Mouse (Mus musculus): ENCODE measurements around the gene Odf3l1. TPM values are rescaled to one million over a fixed set of nuclear protein-coding genes. Genes with fewer than 3 reads are reported as not detected.
"Not testable (repeated sequence)": the region's sequence is repeated elsewhere in the genome, so short reads cannot be mapped to it uniquely, and the experiment has no call there.

The Odf3l1 gene
- polyA plus RNA-seq (2015; fragmentation: Nextera tagmentation; extraction: Ambion mirVana), result 1.4 and 1.5 TPM in 2 replicates

DNA sequence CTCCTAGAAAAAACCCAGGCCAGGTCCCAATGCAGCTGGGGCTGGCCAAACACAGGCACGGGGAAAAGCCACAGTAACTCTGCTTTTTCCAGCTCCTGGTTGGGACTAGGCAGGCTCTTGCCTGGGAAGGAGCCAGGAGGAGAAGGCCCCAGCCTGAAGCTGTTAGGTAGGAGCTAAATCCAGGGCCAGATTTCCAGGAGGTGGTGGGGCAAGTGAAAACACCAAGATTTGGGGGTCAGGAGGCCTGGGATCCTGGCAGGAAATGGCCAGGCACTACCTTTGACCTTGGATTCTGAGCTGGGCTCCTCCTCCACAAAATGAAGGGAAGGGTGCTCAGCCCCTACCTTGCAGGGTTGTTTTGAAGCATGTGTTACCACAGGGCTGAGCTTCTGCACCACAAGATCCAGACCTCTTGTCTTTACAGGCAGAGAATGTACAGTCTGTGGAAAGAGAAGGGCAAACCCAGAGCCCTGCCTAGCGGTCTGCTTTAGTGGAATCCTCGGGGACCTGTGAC is at the start of gene Odf3l1:
Gene Odf3l1 (minus strand): TSS at position 464 of the 514 bp plus-strand sequence.
- Histone ChIP-seq H3K4me3 (ENCODE audit: low read length) (peak within 1 kb of the TSS; percentile 62), H3K27me3 (replicated peaks; ENCODE audit: control insufficient read depth, insufficient read depth, low read length) (no peaks in the 10 kb centered on the region), H3K4me2 (ENCODE audit: low read depth, low read length) (peak within 1 kb of the TSS; percentile 58), H3K9ac (ENCODE audit: low read depth, low read length) (peak within 1 kb of the TSS; percentile 78), H3K27ac (ENCODE audit: low read length) (peak within 1 kb of the TSS; percentile 73), H3K9me3 (ENCODE audit: control insufficient read depth, low read length) (no peaks in the 10 kb centered on the region), H3K36me3 (ENCODE audit: control insufficient read depth, insufficient read depth, low read length) (no peaks in the 10 kb centered on the region), H3K4me1 (ENCODE audit: control insufficient read depth, insufficient read depth, low read length) (peaks cover 59% of the 10 kb centered on the region)
- WGBS, result 12% methylated on average over 3 of the region's 3 CpGs
- no peak for ATAC-seq

GRCm38 (mm10) chr9:56913991-56914390 is 49.5 kb upstream of the Odf3l1 start:
- Histone ChIP-seq H3K36me3 (ENCODE audit: control insufficient read depth, insufficient read depth, low read length) (no peaks in the 10 kb centered on the region), H3K4me2 (ENCODE audit: low read depth, low read length) (no peak overlapping the region), H3K27ac (ENCODE audit: low read length) (no peak overlapping the region), H3K27me3 (replicated peaks; ENCODE audit: control insufficient read depth, insufficient read depth, low read length) (no peaks in the 10 kb centered on the region), H3K9me3 (ENCODE audit: control insufficient read depth, low read length) (no peaks in the 10 kb centered on the region), H3K4me1 (ENCODE audit: control insufficient read depth, insufficient read depth, low read length) (no peaks in the 10 kb centered on the region), H3K9ac (ENCODE audit: low read depth, low read length) (no peak overlapping the region), H3K4me3 (ENCODE audit: low read length) (no peak overlapping the region)
- 77% methylated on average over 9 of the region's 9 CpGs for WGBS
- no peak for ATAC-seq

DNA sequence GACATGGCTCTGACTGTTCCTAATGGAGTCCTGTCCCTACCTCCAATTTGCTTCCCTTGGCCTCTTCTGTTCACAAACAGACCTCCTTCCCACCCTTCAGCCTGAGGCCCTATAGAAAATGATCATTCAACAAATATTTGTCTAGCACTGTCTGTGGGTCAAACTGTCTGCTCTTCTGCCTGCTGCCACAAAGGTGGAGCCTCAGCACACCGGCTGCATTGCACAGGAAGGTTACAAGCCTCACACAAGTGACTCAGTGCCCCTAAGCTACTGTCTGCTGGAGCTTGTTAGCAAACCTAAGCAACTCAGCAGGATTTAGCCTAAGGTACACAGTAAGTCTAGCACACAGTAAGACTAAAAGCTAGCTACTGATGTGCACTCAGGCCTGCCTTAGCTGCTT is 46.5 kb upstream of the Odf3l1 start:
- 15% methylated on average over 1 of the region's 1 CpGs for WGBS
- no peak overlapping the region for H3K4me3 ChIP-seq (ENCODE audit: low read length)
- no peak overlapping the region for H3K4me2 ChIP-seq (ENCODE audit: low read depth, low read length)
- no peaks in the 10 kb centered on the region for H3K9me3 ChIP-seq (ENCODE audit: control insufficient read depth, low read length)
- ATAC-seq, result no peak
- no peaks in the 10 kb centered on the region for H3K36me3 ChIP-seq (ENCODE audit: control insufficient read depth, insufficient read depth, low read length)
- H3K27me3 ChIP-seq (replicated peaks; ENCODE audit: control insufficient read depth, insufficient read depth, low read length), result no peaks in the 10 kb centered on the region
- no peak overlapping the region for H3K27ac ChIP-seq (ENCODE audit: low read length)
- no peaks in the 10 kb centered on the region for H3K4me1 ChIP-seq (ENCODE audit: control insufficient read depth, insufficient read depth, low read length)
- H3K9ac ChIP-seq (ENCODE audit: low read depth, low read length), result no peak overlapping the region

DNA sequence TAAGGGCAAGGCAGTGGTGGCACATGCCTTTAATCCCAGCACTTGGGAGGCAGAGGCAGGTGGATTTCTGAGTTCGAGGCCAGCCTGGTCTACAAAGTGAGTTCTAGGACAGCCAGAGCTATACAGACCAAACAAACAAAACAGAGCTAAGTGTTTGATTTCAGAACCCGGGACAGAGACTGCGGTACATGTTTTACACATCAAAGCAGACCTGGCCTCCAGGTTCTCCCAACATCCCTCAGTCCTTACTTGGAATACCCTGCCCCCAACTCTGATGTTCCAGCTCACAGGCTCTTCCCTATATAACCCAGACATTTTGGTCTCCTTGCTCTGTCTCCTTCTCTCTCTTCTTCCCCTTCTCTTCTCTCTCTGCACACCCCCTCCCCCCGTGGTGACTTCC is 45.5 kb upstream of the Odf3l1 start:
- not testable (repeated sequence) for H3K36me3 ChIP-seq (ENCODE audit: control insufficient read depth, insufficient read depth, low read length); ATAC-seq; H3K9me3 ChIP-seq (ENCODE audit: control insufficient read depth, low read length); H3K27me3 ChIP-seq (replicated peaks; ENCODE audit: control insufficient read depth, insufficient read depth, low read length); H3K4me3 ChIP-seq (ENCODE audit: low read length); H3K4me1 ChIP-seq (ENCODE audit: control insufficient read depth, insufficient read depth, low read length); H3K9ac ChIP-seq (ENCODE audit: low read depth, low read length); H3K4me2 ChIP-seq (ENCODE audit: low read depth, low read length); H3K27ac ChIP-seq (ENCODE audit: low read length)
- 42% methylated on average over 4 of the region's 4 CpGs for WGBS

DNA sequence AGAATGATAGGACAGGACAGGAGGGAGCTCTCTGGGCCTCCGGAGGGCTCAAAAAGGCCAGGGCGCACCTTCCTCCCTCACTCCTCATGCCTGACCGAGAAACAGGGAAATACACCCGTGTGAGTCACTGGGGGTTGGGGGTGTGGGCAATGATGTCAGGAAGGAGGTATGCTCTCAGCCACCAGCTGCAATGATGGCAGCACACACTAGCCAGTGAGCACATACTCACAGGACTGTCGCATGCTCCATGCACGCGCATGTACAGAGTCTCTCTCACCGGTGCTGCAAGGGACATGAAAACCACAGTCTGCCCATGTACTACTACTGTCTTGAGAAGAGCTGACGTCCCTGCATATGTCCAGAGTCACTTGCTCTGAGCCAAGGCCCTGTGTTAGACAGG is 43.1 kb upstream of the Odf3l1 start:
- Histone ChIP-seq H3K9ac (ENCODE audit: low read depth, low read length) (no peak overlapping the region), H3K27ac (ENCODE audit: low read length) (no peak overlapping the region), H3K27me3 (replicated peaks; ENCODE audit: control insufficient read depth, insufficient read depth, low read length) (no peaks in the 10 kb centered on the region), H3K36me3 (ENCODE audit: control insufficient read depth, insufficient read depth, low read length) (no peaks in the 10 kb centered on the region), H3K9me3 (ENCODE audit: control insufficient read depth, low read length) (no peaks in the 10 kb centered on the region), H3K4me2 (ENCODE audit: low read depth, low read length) (no peak overlapping the region), H3K4me1 (ENCODE audit: control insufficient read depth, insufficient read depth, low read length) (no peaks in the 10 kb centered on the region), H3K4me3 (ENCODE audit: low read length) (no peak overlapping the region)
- ATAC-seq, result 0 out of 2 replicates have a peak, but pooled peaks have one; percentile 11
- 72% methylated on average over 9 of the region's 9 CpGs for WGBS

- H3K9ac ChIP-seq (ENCODE audit: low read depth, low read length), result no peak overlapping the region
- H3K4me1 ChIP-seq (ENCODE audit: control insufficient read depth, insufficient read depth, low read length), result peaks cover 7% of the 10 kb centered on the region; the same call in 1 of the 2 replicates
- no peak for ATAC-seq
- no peaks in the 10 kb centered on the region for H3K9me3 ChIP-seq (ENCODE audit: control insufficient read depth, low read length)
- no peak overlapping the region for H3K27ac ChIP-seq (ENCODE audit: low read length)
- H3K4me2 ChIP-seq (ENCODE audit: low read depth, low read length), result no peak overlapping the region
- no peak overlapping the region for H3K4me3 ChIP-seq (ENCODE audit: low read length)
- no peaks in the 10 kb centered on the region for H3K27me3 ChIP-seq (replicated peaks; ENCODE audit: control insufficient read depth, insufficient read depth, low read length)
- no peaks in the 10 kb centered on the region for H3K36me3 ChIP-seq (ENCODE audit: control insufficient read depth, insufficient read depth, low read length)
- WGBS, result 75% methylated on average over 3 of the region's 3 CpGs
These were observed 39.2 kb upstream of the Odf3l1 start for GRCm38 (mm10) chr9:56903662-56904061.

- no peaks in the 10 kb centered on the region for H3K9me3 ChIP-seq (ENCODE audit: control insufficient read depth, low read length)
- no peak overlapping the region for H3K4me2 ChIP-seq (ENCODE audit: low read depth, low read length)
- H3K27me3 ChIP-seq (replicated peaks; ENCODE audit: control insufficient read depth, insufficient read depth, low read length), result no peaks in the 10 kb centered on the region
- peaks cover 7% of the 10 kb centered on the region; the same call in 1 of the 2 replicates for H3K4me1 ChIP-seq (ENCODE audit: control insufficient read depth, insufficient read depth, low read length)
- WGBS, result 41% methylated on average over 8 of the region's 8 CpGs
- H3K27ac ChIP-seq (ENCODE audit: low read length), result no peak overlapping the region
- ATAC-seq, result peak; percentile 88
- H3K9ac ChIP-seq (ENCODE audit: low read depth, low read length), result no peak overlapping the region
- no peak overlapping the region for H3K4me3 ChIP-seq (ENCODE audit: low read length)
- H3K36me3 ChIP-seq (ENCODE audit: control insufficient read depth, insufficient read depth, low read length), result no peaks in the 10 kb centered on the region
These were observed 36.7 kb upstream of the Odf3l1 start for GRCm38 (mm10) chr9:56901187-56901586.

DNA sequence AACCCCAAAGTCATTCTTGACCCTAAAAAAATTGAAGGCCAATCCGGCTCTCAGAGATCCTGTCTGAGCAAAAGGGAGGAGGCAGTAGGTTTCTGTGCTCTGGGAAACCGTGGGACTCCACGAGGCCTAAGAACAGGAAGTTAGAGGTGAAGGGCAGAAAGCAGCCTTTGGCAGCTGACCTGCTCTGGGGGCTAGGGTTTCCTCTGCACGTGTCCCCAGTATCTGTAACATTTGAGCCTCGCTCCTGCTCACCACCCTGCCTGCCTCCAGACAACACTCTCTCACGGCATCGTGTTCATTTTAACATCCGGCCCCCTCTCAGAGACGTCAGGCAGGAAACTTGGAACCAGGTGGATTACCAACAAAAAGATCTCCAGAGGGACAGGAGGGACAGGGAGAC is 36.1 kb upstream of the Odf3l1 start:
- WGBS, result 42% methylated on average over 9 of the region's 9 CpGs
- Histone ChIP-seq H3K4me1 (ENCODE audit: control insufficient read depth, insufficient read depth, low read length) (peaks cover 7% of the 10 kb centered on the region; the same call in 1 of the 2 replicates), H3K9ac (ENCODE audit: low read depth, low read length) (no peak overlapping the region), H3K4me2 (ENCODE audit: low read depth, low read length) (no peak overlapping the region), H3K9me3 (ENCODE audit: control insufficient read depth, low read length) (no peaks in the 10 kb centered on the region), H3K4me3 (ENCODE audit: low read length) (no peak overlapping the region), H3K27ac (ENCODE audit: low read length) (no peak overlapping the region), H3K36me3 (ENCODE audit: control insufficient read depth, insufficient read depth, low read length) (no peaks in the 10 kb centered on the region), H3K27me3 (replicated peaks; ENCODE audit: control insufficient read depth, insufficient read depth, low read length) (no peaks in the 10 kb centered on the region)
- ATAC-seq, result no peak

DNA sequence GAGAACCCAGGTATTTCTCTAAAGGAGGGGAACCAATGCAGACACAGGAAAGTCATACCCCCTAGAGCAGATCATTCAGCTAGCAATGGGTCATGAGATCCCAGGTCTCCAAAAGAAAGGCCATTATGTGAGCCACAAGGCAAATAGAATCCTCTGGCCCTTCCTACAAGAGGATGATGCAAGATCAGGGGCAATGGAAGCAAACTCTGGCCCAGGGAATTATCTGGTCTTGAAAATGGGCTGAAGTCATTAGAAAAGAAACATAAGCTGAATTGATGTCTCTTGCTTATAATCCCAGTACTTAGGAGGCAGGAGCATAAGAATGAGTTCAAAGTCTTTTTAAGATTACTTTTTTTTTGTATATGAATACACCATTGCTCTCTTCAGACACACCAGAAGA is 35.6 kb upstream of the Odf3l1 start:
- H3K4me3 ChIP-seq (ENCODE audit: low read length), result no peak overlapping the region
- no peak overlapping the region for H3K9ac ChIP-seq (ENCODE audit: low read depth, low read length)
- ATAC-seq, result no peak
- H3K27me3 ChIP-seq (replicated peaks; ENCODE audit: control insufficient read depth, insufficient read depth, low read length), result no peaks in the 10 kb centered on the region
- no peaks in the 10 kb centered on the region for H3K36me3 ChIP-seq (ENCODE audit: control insufficient read depth, insufficient read depth, low read length)
- no peaks in the 10 kb centered on the region for H3K9me3 ChIP-seq (ENCODE audit: control insufficient read depth, low read length)
- no peak overlapping the region for H3K27ac ChIP-seq (ENCODE audit: low read length)
- H3K4me1 ChIP-seq (ENCODE audit: control insufficient read depth, insufficient read depth, low read length), result peaks cover 7% of the 10 kb centered on the region; the same call in 1 of the 2 replicates
- no peak overlapping the region for H3K4me2 ChIP-seq (ENCODE audit: low read depth, low read length)

GRCm38 (mm10) chr9:56899409-56899808 is 34.9 kb upstream of the Odf3l1 start:
- H3K9ac ChIP-seq (ENCODE audit: low read depth, low read length), result no peak overlapping the region
- no peak overlapping the region for H3K4me2 ChIP-seq (ENCODE audit: low read depth, low read length)
- WGBS, result 73% methylated on average over 11 of the region's 11 CpGs
- no peaks in the 10 kb centered on the region for H3K36me3 ChIP-seq (ENCODE audit: control insufficient read depth, insufficient read depth, low read length)
- no peak for ATAC-seq
- no peak overlapping the region for H3K27ac ChIP-seq (ENCODE audit: low read length)
- H3K4me1 ChIP-seq (ENCODE audit: control insufficient read depth, insufficient read depth, low read length), result peaks cover 7% of the 10 kb centered on the region; the same call in 1 of the 2 replicates
- no peak overlapping the region for H3K4me3 ChIP-seq (ENCODE audit: low read length)
- no peaks in the 10 kb centered on the region for H3K27me3 ChIP-seq (replicated peaks; ENCODE audit: control insufficient read depth, insufficient read depth, low read length)
- H3K9me3 ChIP-seq (ENCODE audit: control insufficient read depth, low read length), result no peaks in the 10 kb centered on the region
